Mouse (Mus musculus) bone marrow macrophage, adult 2 months (primary cell): ENCODE results near the gene Pum1. TPM values are rescaled to one million over a fixed set of nuclear protein-coding genes. Genes with fewer than 3 reads are reported as not detected.

ENCODE experiments used
- H3K27ac ChIP-seq: 2 replicates; pipeline ENCODE4 v1.5.1; 2012; ENCODE audit warnings: low read depth, low read length; ENCODE audit not compliant: insufficient read depth
- H3K4me1 ChIP-seq: 2 replicates; pipeline ENCODE4 v1.6.1; 2012; ENCODE audit warnings: low read length; ENCODE audit not compliant: control insufficient read depth, insufficient read depth
- H3K4me3 ChIP-seq: 2 replicates; pipeline ENCODE4 v1.5.1; 2012; ENCODE audit warnings: mild to moderate bottlenecking, low read length, moderate library complexity; ENCODE audit not compliant: insufficient read depth
- CTCF ChIP-seq: IDR thresholded peaks from 2 replicates; pipeline ENCODE4 v1.5.1; 2012; ENCODE audit warnings: low read depth, mild to moderate bottlenecking, low read length, moderate library complexity
- POLR2A ChIP-seq: IDR thresholded peaks from 2 replicates; pipeline ENCODE4 v1.6.1; 2012; ENCODE audit warnings: mild to moderate bottlenecking, low read depth, low read length, borderline replicate concordance
- polyA plus RNA-seq: library from polyadenylated mRNA; stranded (reverse); fragments of >200 nt; gene quantifications from 2 replicates; pipeline ENCODE4 v1.2.4, GENCODE M21; 2012; ENCODE audit not compliant: missing spikeins, insufficient read depth, insufficient read length

Gene Pum1
- polyA plus RNA-seq, 1 experiment, result 35.2 TPM

GRCm38 (mm10) chr4:130722607-130723006 lies 59.5 kb downstream of the Pum1 start:
- Histone ChIP-seq H3K4me3 (no peak overlapping the region), H3K27ac (no peak overlapping the region), H3K4me1 (peaks cover 22% of the 10 kb centered on the region)
- TF ChIP-seq POLR2A, result no peak
- no peak for TF ChIP-seq CTCF

- Histone ChIP-seq H3K4me3 (no peak overlapping the region), H3K4me1 (peaks cover 10% of the 10 kb centered on the region), H3K27ac (no peak overlapping the region)
- TF ChIP-seq POLR2A (no peak), CTCF (no peak)
These were observed 63.0 kb downstream of the Pum1 start for GRCm38 (mm10) chr4:130726118-130726517.

GRCm38 (mm10) chr4:130735957-130736356 lies 72.8 kb downstream of the Pum1 start:
- H3K27ac ChIP-seq, result no peak overlapping the region

GRCm38 (mm10) chr4:130738527-130738926 lies 75.4 kb downstream of the Pum1 start:
- peaks cover 6% of the 10 kb centered on the region for H3K4me1 ChIP-seq
- TF ChIP-seq POLR2A, result no peak
- TF ChIP-seq CTCF, result no peak

More at GRCm38 (mm10) chr4:130735957-130736356, 72.8 kb downstream of the Pum1 start:
- Histone ChIP-seq H3K4me3 (no peak overlapping the region), H3K4me1 (peaks cover 6% of the 10 kb centered on the region)
- TF ChIP-seq POLR2A, result no peak
- TF ChIP-seq CTCF, result no peak

GRCm38 (mm10) chr4:130744058-130744457 lies 80.9 kb downstream of the Pum1 start:
- peaks cover 8% of the 10 kb centered on the region; the same call in 1 of the 2 replicates for H3K4me1 ChIP-seq
- TF ChIP-seq POLR2A (no peak), CTCF (no peak)
- no peak overlapping the region for H3K4me3 ChIP-seq
- no peak overlapping the region for H3K27ac ChIP-seq

More at GRCm38 (mm10) chr4:130738527-130738926, 75.4 kb downstream of the Pum1 start:
- Histone ChIP-seq H3K4me3 (no peak overlapping the region), H3K27ac (no peak overlapping the region)

GRCm38 (mm10) chr4:130745561-130746306 lies 82.6 kb downstream of the Pum1 start:
- no peak overlapping the region for H3K27ac ChIP-seq
- peaks cover 8% of the 10 kb centered on the region; the same call in 1 of the 2 replicates for H3K4me1 ChIP-seq
- no peak overlapping the region for H3K4me3 ChIP-seq
- TF ChIP-seq CTCF, result no peak
- no peak for TF ChIP-seq POLR2A

- peaks cover 8% of the 10 kb centered on the region; the same call in 1 of the 2 replicates for H3K4me1 ChIP-seq
- TF ChIP-seq CTCF, result no peak
- TF ChIP-seq POLR2A, result no peak
- no peak overlapping the region for H3K4me3 ChIP-seq
- no peak overlapping the region for H3K27ac ChIP-seq
These were observed 86.4 kb downstream of the Pum1 start for GRCm38 (mm10) chr4:130749566-130749965.

- no peak overlapping the region for H3K27ac ChIP-seq
- no peak overlapping the region for H3K4me3 ChIP-seq
- H3K4me1 ChIP-seq, result peaks cover 6% of the 10 kb centered on the region; the same call in 1 of the 2 replicates
- TF ChIP-seq POLR2A (no peak), CTCF (no peak)
These were observed 88.8 kb downstream of the Pum1 start for GRCm38 (mm10) chr4:130751966-130752365.

- H3K4me1 ChIP-seq, result peaks cover under 1% of the 10 kb centered on the region; the same call in 1 of the 2 replicates
- no peak overlapping the region for H3K27ac ChIP-seq
- TF ChIP-seq CTCF (no peak), POLR2A (no peak)
- no peak overlapping the region for H3K4me3 ChIP-seq
These were observed 89.5 kb downstream of the Pum1 start for GRCm38 (mm10) chr4:130752591-130752990.

- TF ChIP-seq CTCF (no peak), POLR2A (no peak)
- no peak overlapping the region for H3K27ac ChIP-seq
- no peaks in the 10 kb centered on the region for H3K4me1 ChIP-seq
- no peak overlapping the region for H3K4me3 ChIP-seq
These were observed 90.6 kb downstream of the Pum1 start for GRCm38 (mm10) chr4:130753755-130754154.
